Mouse (Mus musculus): Measurements from ENCODE around the gene Adgrg6. TPM values are rescaled to one million over a fixed set of nuclear protein-coding genes. Genes with fewer than 3 reads are reported as not detected.

Gene Adgrg6
- polyA plus RNA-seq, 1 experiment = 1.5 TPM

- no peak for DNase-seq (ENCODE audit: low read depth, low spot score)
Measured at GRCm38 (mm10) chr10:14495658-14496057, 49.8 kb downstream of the Adgrg6 start.

- no peak for DNase-seq (ENCODE audit: low read depth, low spot score)
Measured at GRCm38 (mm10) chr10:14495204-14495603, 50.3 kb downstream of the Adgrg6 start.

GRCm38 (mm10) chr10:14491838-14492237 is 53.6 kb downstream of the Adgrg6 start:
- no peak for DNase-seq (ENCODE audit: low read depth, low spot score)
- WGBS = 72% methylated on average over 4 of the region's 4 CpGs

- 69% methylated on average over 5 of the region's 5 CpGs for WGBS
- DNase-seq (ENCODE audit: low read depth, low spot score) = no peak
Measured at GRCm38 (mm10) chr10:14483257-14483656, 62.2 kb downstream of the Adgrg6 start.

GRCm38 (mm10) chr10:14482483-14482882 is 63.0 kb downstream of the Adgrg6 start:
- no peak for DNase-seq (ENCODE audit: low read depth, low spot score)
- WGBS = 70% methylated on average over 5 of the region's 5 CpGs

- DNase-seq (ENCODE audit: low read depth, low spot score) = no peak
- 68% methylated on average over 5 of the region's 5 CpGs for WGBS
Measured at GRCm38 (mm10) chr10:14480928-14481327, 64.5 kb downstream of the Adgrg6 start.

GRCm38 (mm10) chr10:14476393-14476792 is 69.1 kb downstream of the Adgrg6 start:
- DNase-seq (ENCODE audit: low read depth, low spot score) = no peak

GRCm38 (mm10) chr10:14475641-14476040 is 69.8 kb downstream of the Adgrg6 start:
- WGBS = 74% methylated on average over 2 of the region's 2 CpGs
- no peak for DNase-seq (ENCODE audit: low read depth, low spot score)

More at GRCm38 (mm10) chr10:14476393-14476792, 69.1 kb downstream of the Adgrg6 start:
- 48% methylated on average over 1 of the region's 1 CpGs for WGBS

- 73% methylated on average over 8 of the region's 8 CpGs for WGBS
- no peak for DNase-seq (ENCODE audit: low read depth, low spot score)
Measured at GRCm38 (mm10) chr10:14474541-14475305, 70.7 kb downstream of the Adgrg6 start.

- no peak for DNase-seq (ENCODE audit: low read depth, low spot score)
- 61% methylated on average over 5 of the region's 5 CpGs for WGBS
Measured at GRCm38 (mm10) chr10:14471039-14471550, 74.4 kb downstream of the Adgrg6 start.

- WGBS = 82% methylated on average over 10 of the region's 10 CpGs
- DNase-seq (ENCODE audit: low read depth, low spot score) = no peak
Measured at GRCm38 (mm10) chr10:14468623-14469022, 76.8 kb downstream of the Adgrg6 start.

GRCm38 (mm10) chr10:14463796-14464511 is 81.5 kb downstream of the Adgrg6 start:
- WGBS = 41% methylated on average over 4 of the region's 4 CpGs
- no peak for DNase-seq (ENCODE audit: low read depth, low spot score)

GRCm38 (mm10) chr10:14460933-14461514 is 84.4 kb downstream of the Adgrg6 start:
- WGBS = 84% methylated on average over 4 of the region's 4 CpGs

GRCm38 (mm10) chr10:14460252-14460932 is 85.1 kb downstream of the Adgrg6 start:
- WGBS = 69% methylated on average over 5 of the region's 5 CpGs
- DNase-seq (ENCODE audit: low read depth, low spot score) = no peak

More at GRCm38 (mm10) chr10:14460933-14461514, 84.4 kb downstream of the Adgrg6 start:
- no peak for DNase-seq (ENCODE audit: low read depth, low spot score)

GRCm38 (mm10) chr10:14459819-14460218 is 85.6 kb downstream of the Adgrg6 start:
- no peak for DNase-seq (ENCODE audit: low read depth, low spot score)
- 70% methylated on average over 7 of the region's 7 CpGs for WGBS

GRCm38 (mm10) chr10:14459330-14459729 is 86.1 kb downstream of the Adgrg6 start:
- 95% methylated on average over 10 of the region's 10 CpGs for WGBS
- DNase-seq (ENCODE audit: low read depth, low spot score) = no peak

GRCm38 (mm10) chr10:14454481-14454880 is 91.0 kb downstream of the Adgrg6 start:
- 9% methylated on average over 4 of the region's 4 CpGs for WGBS
- DNase-seq (ENCODE audit: low read depth, low spot score) = no peak

- 19% methylated on average over 3 of the region's 3 CpGs for WGBS
- no peak for DNase-seq (ENCODE audit: low read depth, low spot score)
Measured at GRCm38 (mm10) chr10:14451811-14452210, 93.6 kb downstream of the Adgrg6 start.

- WGBS = 72% methylated on average over 7 of the region's 7 CpGs
- no peak for DNase-seq (ENCODE audit: low read depth, low spot score)
Measured at GRCm38 (mm10) chr10:14450073-14450472, 95.4 kb downstream of the Adgrg6 start.

Measured in large intestine, adult 2 months (tissue).